Mouse (Mus musculus): ENCODE measurements at regions not wholly inside any gene's neighbourhood (a gene's known extent, or its start where the extent isn't known, plus 50 kb on each side); places are given as distances from the start of the nearest gene placed in this dataset.

DNA sequence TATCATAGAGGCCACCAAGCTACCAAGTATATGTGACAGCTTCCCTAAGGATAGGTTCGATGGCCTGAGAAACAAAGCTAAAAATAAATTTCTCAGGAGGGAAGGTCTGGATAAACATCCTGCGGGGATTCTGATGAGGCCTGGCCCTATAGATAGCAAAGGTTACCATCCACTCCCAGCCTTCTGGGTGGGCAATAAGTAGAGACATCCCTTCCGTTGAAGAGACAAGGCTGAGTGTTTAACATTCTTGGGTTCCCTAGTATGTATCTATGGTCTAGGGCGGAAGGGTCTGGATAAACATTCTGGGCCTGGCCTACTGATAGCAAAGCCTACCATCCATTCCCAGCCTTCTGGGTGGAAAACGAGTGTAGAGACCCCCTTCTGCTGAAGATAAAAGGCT lies 180.5 kb upstream of the Dlk1 start:
- no peak for DNase-seq

DNA sequence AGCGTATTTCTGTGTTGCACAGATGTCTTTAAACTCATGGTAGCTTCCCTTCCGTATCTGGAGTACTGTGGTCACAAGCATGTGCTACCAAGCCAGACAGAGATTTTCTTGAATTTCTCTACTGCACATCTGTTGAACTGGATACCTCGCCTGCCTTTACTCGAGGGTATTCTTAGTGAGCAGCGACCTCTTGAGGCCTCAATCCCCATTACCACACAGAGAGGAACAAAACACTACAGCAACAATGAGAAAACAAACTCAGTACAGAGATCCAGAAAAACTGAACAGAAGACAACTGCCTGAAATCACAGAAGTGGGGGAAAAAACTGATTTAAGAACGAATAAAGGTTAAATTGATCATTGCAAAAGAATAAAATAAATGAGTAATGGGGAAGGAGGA lies 137.8 kb upstream of the Dlk1 start:
- no peak for DNase-seq

DNA sequence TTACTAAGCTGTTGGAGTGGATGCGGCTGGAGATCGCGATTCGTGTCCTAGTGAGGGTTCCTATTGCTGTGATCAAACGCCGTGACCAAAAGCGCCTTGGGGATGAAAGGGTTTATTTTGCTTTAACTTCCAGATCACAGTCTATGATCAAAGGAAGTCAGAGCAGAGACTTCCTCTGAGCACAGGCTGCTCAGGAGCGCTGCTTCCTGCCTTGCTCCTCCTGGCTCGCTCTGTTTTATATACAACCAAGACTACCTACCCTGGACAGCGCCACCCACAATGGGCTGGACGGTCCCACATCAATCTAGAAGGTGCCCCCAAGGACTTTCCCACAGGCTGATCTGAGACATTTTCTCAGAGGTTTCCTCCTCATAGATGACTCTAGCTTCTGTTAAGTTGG lies 126.6 kb upstream of the Dlk1 start:
- DNase-seq, result no peak

DNA sequence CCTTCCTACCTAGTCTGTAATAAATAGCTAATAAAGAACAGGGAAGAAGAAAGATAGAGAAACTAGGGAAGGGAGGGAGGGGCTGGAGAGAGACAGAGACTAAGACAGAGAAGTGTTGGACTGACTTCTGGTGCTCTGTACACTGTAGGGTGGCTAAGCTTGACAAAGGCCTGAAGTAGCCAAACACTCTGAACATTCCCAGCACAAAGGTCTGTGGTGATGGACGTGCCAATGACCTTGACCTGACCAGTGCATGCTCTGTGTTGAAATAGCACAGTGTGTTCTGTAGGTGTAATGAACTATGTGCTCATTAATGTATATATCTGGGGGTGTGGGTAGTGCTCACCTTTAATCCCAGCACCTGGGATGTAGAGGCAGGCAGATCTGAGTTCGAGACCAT lies 81.3 kb upstream of the Dlk1 start:
- no peak for DNase-seq

DNA sequence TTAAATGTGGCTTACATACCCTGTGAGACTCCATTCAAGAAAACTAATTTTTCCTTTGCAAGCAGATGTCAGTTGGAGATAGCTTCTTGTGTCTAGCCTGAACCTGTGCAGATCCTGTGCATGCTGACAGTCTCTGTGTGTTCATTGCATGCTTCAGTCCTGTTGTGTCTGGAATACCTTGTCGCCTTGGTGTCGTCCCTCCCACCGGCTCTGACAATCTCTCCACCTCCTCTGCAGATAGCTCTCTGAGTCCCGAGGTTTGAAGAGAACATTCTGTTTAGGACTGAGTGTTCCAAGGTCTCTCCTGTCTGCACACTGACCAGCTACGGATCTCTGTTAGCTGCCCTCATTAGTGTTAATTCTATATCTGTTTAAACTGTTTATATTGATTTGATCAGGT lies 66.8 kb upstream of the Dlk1 start:
- DNase-seq, result no peak

DNA sequence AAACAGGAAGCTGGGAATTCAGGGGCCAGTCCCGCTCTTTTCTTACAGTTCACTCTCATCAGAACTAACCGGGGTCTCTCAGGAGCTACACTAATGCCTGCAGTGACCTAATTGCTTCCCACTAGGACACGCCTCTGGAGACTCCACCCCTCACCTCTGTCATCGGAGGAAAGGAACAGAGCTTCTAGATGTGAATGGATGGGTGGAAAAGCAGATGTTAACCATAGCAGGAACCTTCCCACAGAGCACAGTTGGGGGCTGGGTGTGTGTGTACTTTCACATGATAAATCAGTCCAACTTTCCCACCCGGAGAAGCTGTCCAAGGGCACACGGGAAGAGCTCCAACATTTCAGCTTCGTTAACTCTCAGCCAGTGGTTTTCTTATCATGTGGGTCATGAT lies 63.8 kb upstream of the Dlk1 start:
- no peak for DNase-seq

- no peak for DNase-seq
Observed at GRCm38 (mm10) chr12:109390388-109390920, 62.2 kb upstream of the Dlk1 start.

GRCm38 (mm10) chr12:109390978-109391377 lies 61.6 kb upstream of the Dlk1 start:
- no peak for DNase-seq

DNA sequence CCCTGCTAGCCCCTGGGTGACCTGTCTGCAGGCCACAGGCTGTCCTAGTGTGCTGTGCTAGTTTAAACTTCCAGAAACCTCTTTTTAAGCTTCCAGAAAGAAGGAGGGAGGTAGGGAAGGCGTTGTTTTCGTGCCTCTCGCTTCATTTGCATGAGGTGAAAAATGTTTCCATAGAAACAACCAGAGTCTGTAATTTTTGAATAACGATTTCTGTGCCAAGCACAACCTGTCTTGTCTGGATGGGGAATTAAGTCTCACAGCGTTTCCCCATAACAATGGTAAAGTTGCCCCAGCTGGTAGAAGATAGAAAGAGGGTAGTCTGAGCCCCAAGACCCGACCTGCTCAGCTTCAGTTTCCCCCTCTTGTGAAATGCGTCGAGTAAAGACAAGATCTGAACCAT lies 59.3 kb upstream of the Dlk1 start:
- no peak for DNase-seq

DNA sequence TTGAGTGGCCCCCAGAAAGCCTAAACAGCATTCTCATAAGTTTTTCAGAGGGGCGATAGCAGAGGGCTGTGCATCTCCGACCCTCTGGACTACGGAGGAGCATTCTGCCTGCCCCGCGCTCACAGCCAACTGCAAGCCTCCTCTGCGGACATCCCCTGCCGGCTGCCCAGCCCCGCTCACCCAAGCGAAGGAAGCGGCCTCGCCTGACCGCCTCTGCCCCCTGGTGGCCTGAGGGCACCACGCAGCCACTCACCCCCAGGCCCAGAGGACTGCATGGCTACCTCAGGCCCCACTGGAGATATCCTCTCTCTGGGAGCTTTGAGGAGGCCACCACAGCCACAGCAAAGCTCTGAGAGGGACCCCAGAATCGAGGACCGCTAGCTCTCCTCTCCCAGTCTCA lies 58.8 kb upstream of the Dlk1 start:
- peak; percentile 90 for DNase-seq

- DNase-seq, result no peak
Observed at GRCm38 (mm10) chr12:109394396-109394795, 58.2 kb upstream of the Dlk1 start.

DNA sequence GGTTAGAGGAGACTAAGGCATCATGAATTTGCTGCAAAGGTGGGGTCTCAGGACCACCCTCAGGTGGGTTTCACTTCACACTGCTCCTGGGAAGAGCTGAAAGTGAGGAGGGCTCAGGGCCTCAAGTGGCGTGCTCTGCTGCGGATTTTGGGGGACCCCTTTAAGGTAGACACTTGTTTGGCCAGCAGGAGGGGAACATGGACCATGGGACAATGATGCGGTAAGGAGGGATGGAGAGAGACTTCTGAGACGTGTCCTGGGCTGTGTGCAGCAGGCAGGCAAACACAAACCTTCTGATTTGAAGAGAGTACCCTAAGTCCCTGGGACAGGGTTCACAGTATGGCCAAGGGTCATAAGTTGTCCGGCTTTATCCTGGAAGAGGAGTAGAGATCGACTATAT lies 56.0 kb upstream of the Dlk1 start:
- DNase-seq, result no peak

DNA sequence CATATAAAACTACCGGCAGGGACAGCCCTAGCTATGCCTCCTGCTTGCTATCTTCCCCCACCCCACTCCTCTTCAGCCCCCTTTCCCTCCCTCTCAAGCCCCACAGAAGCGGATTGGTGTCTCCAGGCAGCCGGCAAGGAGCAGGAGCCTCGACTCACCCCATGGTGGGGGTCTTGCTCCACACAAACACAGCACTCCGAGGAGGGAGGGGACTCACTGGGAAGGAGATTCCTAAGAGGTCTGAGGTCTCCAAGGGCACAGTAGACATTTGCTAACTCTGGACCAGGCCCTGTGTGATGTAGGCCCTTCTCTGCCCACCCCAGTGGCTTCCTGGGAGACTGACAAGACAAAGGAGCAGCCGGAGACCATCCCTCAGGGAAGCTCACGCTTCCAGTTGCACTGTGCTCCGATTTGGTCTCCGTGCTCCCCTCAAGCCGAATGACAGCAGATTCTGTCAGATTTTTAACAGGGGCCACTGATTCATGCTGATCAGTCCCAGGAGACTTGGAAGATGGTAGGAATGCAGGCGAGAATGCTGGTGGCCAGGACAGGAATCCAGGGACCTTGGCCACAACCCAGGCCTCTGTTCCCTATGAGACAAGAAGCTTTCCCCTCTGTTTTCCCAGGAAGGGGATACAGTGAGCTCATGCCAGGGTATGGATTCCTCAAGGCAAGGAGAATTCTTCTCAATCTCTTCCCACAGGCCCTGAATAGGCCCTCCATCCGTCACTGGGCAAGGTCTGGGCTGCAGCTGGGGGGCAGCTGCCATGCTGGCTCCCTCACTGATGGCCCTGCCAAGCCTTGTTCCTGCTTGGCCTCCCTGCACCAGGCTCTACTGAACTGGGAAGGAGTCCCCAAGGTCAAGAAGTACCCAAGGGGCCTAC lies 55.2 kb upstream of the Dlk1 start:
- no peak for DNase-seq

GRCm38 (mm10) chr12:109398473-109398872 lies 54.1 kb upstream of the Dlk1 start:
- DNase-seq, result no peak

- DNase-seq, result no peak
Observed at GRCm38 (mm10) chr12:109398951-109399350, 53.7 kb upstream of the Dlk1 start.

GRCm38 (mm10) chr12:109399591-109399990 lies 53.0 kb upstream of the Dlk1 start:
- DNase-seq, result peak; percentile 45

- no peak for DNase-seq
Observed at GRCm38 (mm10) chr12:109400041-109400440, 52.6 kb upstream of the Dlk1 start.

DNA sequence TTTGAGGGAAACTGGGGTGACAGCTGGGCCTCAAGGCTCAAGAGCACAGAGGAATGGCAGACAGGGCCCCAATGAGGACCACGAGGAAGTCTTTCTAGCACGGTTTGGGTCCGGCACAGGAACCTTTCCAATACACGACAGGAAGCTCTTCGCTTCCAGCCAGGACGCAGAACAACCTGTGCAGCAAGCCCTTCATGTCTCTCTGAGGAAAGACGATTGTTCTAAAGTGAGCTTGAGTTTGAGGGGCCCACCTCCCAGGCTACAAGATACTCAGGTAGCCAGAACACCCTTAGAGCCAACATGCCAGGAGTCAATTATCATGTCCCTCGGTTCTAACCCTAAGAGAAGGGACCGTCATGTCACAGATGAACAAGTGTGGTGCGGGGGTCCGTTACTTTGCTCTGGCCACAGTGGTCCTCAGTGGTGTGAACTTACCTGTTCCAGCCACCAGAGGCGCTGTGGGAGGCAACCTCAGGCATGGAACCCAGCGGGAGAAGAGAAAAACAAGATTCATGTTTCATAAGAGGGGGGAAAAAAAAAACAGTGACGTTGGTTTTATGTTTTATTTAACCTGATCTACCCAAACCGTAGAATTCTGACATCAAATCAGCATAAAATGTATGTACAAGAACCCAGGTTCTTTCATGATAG lies 51.6 kb upstream of the Dlk1 start:
- peak; percentile 55 for DNase-seq

GRCm38 (mm10) chr12:109401696-109402095 lies 50.9 kb upstream of the Dlk1 start:
- DNase-seq, result no peak

DNA sequence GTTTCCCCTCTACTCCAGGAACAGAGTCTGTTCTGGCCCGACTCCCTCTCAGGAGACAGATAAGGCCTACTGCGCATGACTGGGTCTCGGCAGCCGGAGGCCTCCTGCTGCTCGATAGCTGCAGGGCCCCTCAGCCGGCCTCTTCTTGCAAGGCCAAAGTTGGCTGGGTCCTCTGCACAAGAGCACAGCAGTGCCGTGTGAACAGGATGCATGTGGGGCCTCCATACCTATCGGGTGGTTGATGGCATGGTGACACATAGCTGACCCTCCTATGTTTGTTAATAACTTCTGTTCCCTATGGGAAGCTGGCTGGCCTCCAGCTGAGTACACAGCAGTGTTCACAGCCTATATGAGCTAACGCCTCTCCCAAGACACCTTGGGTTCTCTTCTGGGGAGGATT lies 50.4 kb upstream of the Dlk1 start:
- peak; percentile 77 for DNase-seq
